Comparison of ENCODE assay signal across 8 mouse cellular contexts in genomic region chr2:19682997-19683396, GRCm38 (mm10). TPM values are rescaled to one million over a fixed set of nuclear protein-coding genes. Genes with fewer than 3 reads are reported as not detected.
DNase-seq lines count a peak whose midpoint lies in the region; ATAC-seq and TF ChIP-seq lines count a peak whose summit lies in the region.

No protein-coding gene starts in this region.

- peak; percentile 19 for DNase-seq in embryonic facial prominence, embryonic 11.5 days (ENCODE audit: low spot score)
- no peak for DNase-seq in embryonic facial prominence, embryonic 10.5 days (ENCODE audit: low spot score)
- peak; percentile 32 for DNase-seq in c-Kit-negative CD71-positive TER-119-positive erythroid progenitor cells, embryonic 14.5 days (ENCODE audit: low read depth, low spot score)
- peak; percentile 69 for DNase-seq in lung, postnatal 36 days
- DNase-seq in left cerebral cortex, postnatal 4 days: no peak
- DNase-seq in neural tube, embryonic 10.5 days (ENCODE audit: extremely low spot score, low spot score): no peak

- TF ChIP-seq CTCF in C2C12 (IDR thresholded peaks at IDR 0.05; ENCODE audit: control insufficient read depth, insufficient read depth, insufficient read length): peak; percentile 7

- H3K36me3 ChIP-seq in embryonic facial prominence, embryonic 11.5 days (replicated peaks; ENCODE audit: control insufficient read depth, insufficient read depth, low read depth, low read length): no peaks in the 10 kb centered on the region
- no peaks in the 10 kb centered on the region for H3K36me3 ChIP-seq in embryonic facial prominence, embryonic 10.5 days (replicated peaks)
- no peaks in the 10 kb centered on the region for H3K36me3 ChIP-seq in C2C12 (ENCODE audit: control insufficient read depth, insufficient read depth)
- no peaks in the 10 kb centered on the region for H3K36me3 ChIP-seq in hindbrain, embryonic 12.5 days

- no peaks in the 10 kb centered on the region for H3K79me3 ChIP-seq in C2C12 (ENCODE audit: low read depth)

- no peaks in the 10 kb centered on the region for H3K9me3 ChIP-seq in embryonic facial prominence, embryonic 11.5 days (replicated peaks; ENCODE audit: control insufficient read depth, low read length)
- no peaks in the 10 kb centered on the region for H3K9me3 ChIP-seq in embryonic facial prominence, embryonic 10.5 days
- no peaks in the 10 kb centered on the region for H3K9me3 ChIP-seq in hindbrain, embryonic 12.5 days (replicated peaks)

- no peaks in the 10 kb centered on the region for H3K27me3 ChIP-seq in embryonic facial prominence, embryonic 11.5 days (ENCODE audit: control insufficient read depth, insufficient read depth, low read length)
- no peaks in the 10 kb centered on the region for H3K27me3 ChIP-seq in embryonic facial prominence, embryonic 10.5 days (replicated peaks; ENCODE audit: low read depth, poor library complexity, severe bottlenecking)
- no peaks in the 10 kb centered on the region for H3K27me3 ChIP-seq in C2C12 (ENCODE audit: control insufficient read depth, insufficient read depth, insufficient read length)
- H3K27me3 ChIP-seq in hindbrain, embryonic 12.5 days: no peaks in the 10 kb centered on the region

- no peak overlapping the region for H3K27ac ChIP-seq in embryonic facial prominence, embryonic 11.5 days (replicated peaks; ENCODE audit: low read depth, low read length)
- no peak overlapping the region for H3K27ac ChIP-seq in embryonic facial prominence, embryonic 10.5 days (replicated peaks)
- H3K27ac ChIP-seq in hindbrain, embryonic 12.5 days: no peak overlapping the region

- intact Hi-C loops in left cerebral cortex, postnatal 4 days (cut with DNase I): no loop called here

- H3K4me3 ChIP-seq in embryonic facial prominence, embryonic 11.5 days (ENCODE audit: low read depth, low read length): no peak overlapping the region
- H3K4me3 ChIP-seq in embryonic facial prominence, embryonic 10.5 days: no peak overlapping the region
- no peak overlapping the region for H3K4me3 ChIP-seq in C2C12 (ENCODE audit: insufficient read depth, poor library complexity, severe bottlenecking)
- H3K4me3 ChIP-seq in hindbrain, embryonic 12.5 days: no peak overlapping the region

- no peak overlapping the region for H3K9ac ChIP-seq in embryonic facial prominence, embryonic 11.5 days (replicated peaks; ENCODE audit: low read length)
- H3K9ac ChIP-seq in hindbrain, embryonic 12.5 days: no peak overlapping the region

- H3K4me2 ChIP-seq in embryonic facial prominence, embryonic 11.5 days (ENCODE audit: low read depth, low read length): no peak overlapping the region
- no peak overlapping the region for H3K4me2 ChIP-seq in hindbrain, embryonic 12.5 days (replicated peaks)

- WGBS in embryonic facial prominence, embryonic 11.5 days: 44% methylated on average over 3 of the region's 3 CpGs
- 52% methylated on average over 3 of the region's 3 CpGs for WGBS in embryonic facial prominence, embryonic 10.5 days
- 51% methylated on average over 3 of the region's 3 CpGs for WGBS in hindbrain, embryonic 12.5 days

- no peaks in the 10 kb centered on the region for H3K4me1 ChIP-seq in embryonic facial prominence, embryonic 11.5 days (ENCODE audit: control insufficient read depth, insufficient read depth, low read length)
- H3K4me1 ChIP-seq in embryonic facial prominence, embryonic 10.5 days: no peaks in the 10 kb centered on the region
- no peaks in the 10 kb centered on the region for H3K4me1 ChIP-seq in hindbrain, embryonic 12.5 days

- no peaks in the 10 kb centered on the region for H3K79me2 ChIP-seq in C2C12 (ENCODE audit: control insufficient read depth, insufficient read depth)

- no peak overlapping the region for H3ac ChIP-seq in C2C12 (ENCODE audit: control insufficient read depth, insufficient read length, low read depth)

- no peak for ATAC-seq in embryonic facial prominence, embryonic 11.5 days (replicated peaks; ENCODE audit: insufficient number of reproducible peaks, low FRiP score, low TSS enrichment, low read depth)
- no peak for ATAC-seq in hindbrain, embryonic 12.5 days (ENCODE audit: low FRiP score)

TF ChIP-seq in C2C12, 6 proteins besides CTCF, POLR2A, EP300 and RAD21:
- TF ChIP-seq USF1 (IDR thresholded peaks at IDR 0.05; ENCODE audit: low read depth) (no peak), FOSL1 (IDR thresholded peaks at IDR 0.05; ENCODE audit: insufficient read depth, low read length, poor library complexity, severe bottlenecking) (peak; percentile 22)

RNA-seq across cellular contexts. Expression of gene Otud1, which starts 25.4 kb away (rescaled TPM):
- polyA plus RNA-seq in embryonic facial prominence, embryonic 11.5 days (2014; fragmentation: Nextera tagmentation; extraction: Ambion mirVana): 0.98 and 1.1 TPM in 2 replicates
- polyA plus RNA-seq in embryonic facial prominence, embryonic 10.5 days (2016; fragmentation: Nextera tagmentation; extraction: Ambion mirVana): 0.26 and 0.61 TPM in 2 replicates
- polyA plus RNA-seq in C2C12 (2012; fragmentation: generic; extraction: Trizol): 1.6 TPM
- 1.8 and 2.1 TPM in 2 replicates for polyA plus RNA-seq in hindbrain, embryonic 12.5 days (2016; fragmentation: Nextera tagmentation; extraction: Ambion mirVana)
- 10 to 100 TPM; 11.3 to 11.6 TPM for total RNA-seq in left cerebral cortex, postnatal 4 days (2021)

Comparison
In these comparisons a context has a peak if more than half of its experiments do, and no peak if none do; other contexts are left out.
1. DNase-seq: peak in embryonic facial prominence, embryonic 11.5 days (single experiment), c-Kit-negative CD71-positive TER-119-positive erythroid progenitor cells, embryonic 14.5 days (single experiment) and lung, postnatal 36 days (single experiment); none in embryonic facial prominence, embryonic 10.5 days (single experiment), left cerebral cortex, postnatal 4 days (single experiment) and neural tube, embryonic 10.5 days (single experiment).